Mouse (Mus musculus) C2C12 (cell line): Measurements from ENCODE around the gene Abhd5. TPM values are rescaled to one million over a fixed set of nuclear protein-coding genes. Genes with fewer than 3 reads are reported as not detected.
A peak's percentile ranks its signal among the peaks of the same experiment; 100 is the strongest.

Source experiments
- H3K27me3 ChIP-seq: one replicate; pipeline ENCODE4 v1.6.1; 2011; ENCODE audit not compliant: control insufficient read depth, insufficient read depth, insufficient read length
- H3K36me3 ChIP-seq: one replicate; pipeline ENCODE4 v1.6.1; 2011; ENCODE audit not compliant: control insufficient read depth, insufficient read depth
- H3K4me3 ChIP-seq: one replicate; pipeline ENCODE4 v1.5.1; 2011; ENCODE audit warnings: mild to moderate bottlenecking, control low read depth; ENCODE audit not compliant: poor library complexity, insufficient read depth, severe bottlenecking
- H3K79me2 ChIP-seq: one replicate; pipeline ENCODE4 v1.6.1; 2011; ENCODE audit not compliant: control insufficient read depth, insufficient read depth
- H3K79me3 ChIP-seq: one replicate; pipeline ENCODE4 v1.6.1; 2011; ENCODE audit warnings: low read depth, control low read depth
- H3ac ChIP-seq: one replicate; pipeline ENCODE3; 2011; ENCODE audit warnings: low read depth; ENCODE audit not compliant: control insufficient read depth, insufficient read length
- CEBPB ChIP-seq: IDR thresholded peaks from one replicate; pipeline ENCODE4 v1.6.1; 2011; ENCODE audit warnings: low read depth, mild to moderate bottlenecking, control low read depth, moderate library complexity
- CTCF ChIP-seq: IDR thresholded peaks from one replicate; pipeline ENCODE4 v1.5.1; 2011; ENCODE audit not compliant: control insufficient read depth, insufficient read depth, insufficient read length
- FOSL1 ChIP-seq: IDR thresholded peaks from one replicate; pipeline ENCODE4 v1.8.0; 2011; ENCODE audit warnings: mild to moderate bottlenecking, low read length; ENCODE audit not compliant: poor library complexity, insufficient read depth, severe bottlenecking
- MAX ChIP-seq: IDR thresholded peaks from one replicate; pipeline ENCODE4 v1.6.1; 2011; ENCODE audit warnings: mild to moderate bottlenecking, control low read depth
- MYOD1 ChIP-seq: IDR thresholded peaks from one replicate; pipeline ENCODE4 v1.6.1; 2011; ENCODE audit warnings: low read depth; ENCODE audit not compliant: control insufficient read depth, insufficient read length
- MYOG ChIP-seq: IDR thresholded peaks from one replicate; pipeline ENCODE4 v1.6.1; 2011; ENCODE audit not compliant: control insufficient read depth, insufficient read length; ENCODE audit errors: extremely low read depth
- USF1 ChIP-seq: IDR thresholded peaks from one replicate; pipeline ENCODE4 v1.6.1; 2011; ENCODE audit warnings: low read depth, mild to moderate bottlenecking, control low read depth, moderate library complexity
- polyA plus RNA-seq: library from polyadenylated mRNA; unstranded; fragments of >200 nt; fragmentation: generic; extraction: Trizol; gene quantifications from one replicate; pipeline ENCODE4 v1.2.1, GENCODE M21; 2012; ENCODE audit warnings: missing spikeins

Abhd5 gene
- polyA plus RNA-seq, 1 experiment: 22.3 TPM

GRCm38 (mm10) chr9:122350396-122351130 is 845 bp upstream of the Abhd5 start:
- no peak for TF ChIP-seq FOSL1
- H3K36me3 ChIP-seq: no peaks in the 10 kb centered on the region
- H3K79me3 ChIP-seq: peaks cover 1% of the 10 kb centered on the region
- no peaks in the 10 kb centered on the region for H3K27me3 ChIP-seq
- H3K79me2 ChIP-seq: peaks cover 19% of the 10 kb centered on the region
- H3ac ChIP-seq: no peak overlapping the region
- no peak overlapping the region for H3K4me3 ChIP-seq

DNA sequence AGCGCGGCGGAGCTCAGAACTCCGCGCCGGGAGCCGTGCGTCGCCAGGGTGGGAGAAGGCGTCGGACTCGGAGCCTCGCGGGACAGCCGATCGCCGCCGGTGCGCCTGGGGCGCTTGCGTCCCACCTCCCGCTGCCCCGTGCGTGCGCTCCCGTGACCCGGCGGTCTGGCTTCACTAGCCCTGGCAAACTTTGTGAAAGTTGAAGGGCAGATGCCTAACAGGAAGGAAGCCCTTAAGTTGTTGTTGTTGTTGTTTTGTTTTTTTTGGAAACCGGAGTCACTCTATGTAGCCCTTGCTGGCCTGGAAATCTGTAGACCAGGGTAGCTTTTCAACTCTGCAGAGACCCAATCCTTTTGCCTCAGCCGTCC is 601 bp downstream of the Abhd5 start:
- TF ChIP-seq FOSL1: no peak
- no peak for TF ChIP-seq CEBPB
- no peak for TF ChIP-seq USF1
- TF ChIP-seq MYOD1: no peak
- no peak for TF ChIP-seq CTCF
- TF ChIP-seq MYOG: no peak
- peaks cover 1% of the 10 kb centered on the region for H3K79me3 ChIP-seq
- H3ac ChIP-seq: peak overlapping the region; percentile 93
- H3K36me3 ChIP-seq: no peaks in the 10 kb centered on the region
- H3K27me3 ChIP-seq: no peaks in the 10 kb centered on the region
- H3K4me3 ChIP-seq: peak overlapping the region; percentile 50
- peaks cover 19% of the 10 kb centered on the region for H3K79me2 ChIP-seq

- Histone ChIP-seq H3K36me3 (no peaks in the 10 kb centered on the region), H3K79me3 (peaks cover 1% of the 10 kb centered on the region), H3K27me3 (no peaks in the 10 kb centered on the region), H3K4me3 (no peak overlapping the region), H3ac (no peak overlapping the region), H3K79me2 (peaks cover 23% of the 10 kb centered on the region)
- TF ChIP-seq MAX (no peak), MYOG (no peak), MYOD1 (no peak), FOSL1 (no peak), CEBPB (no peak), USF1 (no peak), CTCF (no peak)
Observed at GRCm38 (mm10) chr9:122352911-122353310, 1.5 kb downstream of the Abhd5 start.

- Histone ChIP-seq H3K27me3 (no peaks in the 10 kb centered on the region), H3K36me3 (no peaks in the 10 kb centered on the region), H3ac (no peak overlapping the region), H3K79me2 (peaks cover 29% of the 10 kb centered on the region), H3K4me3 (no peak overlapping the region), H3K79me3 (peaks cover 1% of the 10 kb centered on the region)
- TF ChIP-seq MYOG: no peak
- no peak for TF ChIP-seq MAX
- TF ChIP-seq CEBPB: no peak
- no peak for TF ChIP-seq FOSL1
- TF ChIP-seq MYOD1: no peak
- no peak for TF ChIP-seq CTCF
- no peak for TF ChIP-seq USF1
Observed at GRCm38 (mm10) chr9:122354240-122354639, 2.8 kb downstream of the Abhd5 start.

DNA sequence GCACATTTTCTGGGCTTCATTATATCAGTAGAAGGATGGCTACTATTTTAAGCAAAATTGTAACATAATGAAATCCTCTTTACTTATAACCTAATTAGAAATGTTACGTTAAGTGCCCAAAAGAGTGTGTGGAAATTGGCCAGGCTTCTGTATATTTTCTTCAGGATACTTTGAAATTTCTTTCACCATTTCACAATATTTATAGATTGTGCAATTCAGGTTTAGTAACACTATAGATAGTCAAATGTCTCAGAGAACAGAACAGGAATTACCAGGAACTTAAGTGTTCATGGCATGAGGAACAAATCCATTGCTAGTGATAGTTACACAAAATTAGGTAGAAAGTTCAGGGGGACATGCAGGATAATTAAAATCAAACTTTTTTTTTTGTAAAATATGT is 5.7 kb downstream of the Abhd5 start:
- H3K27me3 ChIP-seq: no peaks in the 10 kb centered on the region
- H3K36me3 ChIP-seq: no peaks in the 10 kb centered on the region
- H3K4me3 ChIP-seq: no peak overlapping the region
- peaks cover 29% of the 10 kb centered on the region for H3K79me2 ChIP-seq
- H3ac ChIP-seq: no peak overlapping the region
- H3K79me3 ChIP-seq: peaks cover 1% of the 10 kb centered on the region
- no peak for TF ChIP-seq MAX
- no peak for TF ChIP-seq MYOG
- TF ChIP-seq CTCF: no peak
- no peak for TF ChIP-seq USF1
- no peak for TF ChIP-seq FOSL1
- TF ChIP-seq MYOD1: no peak
- no peak for TF ChIP-seq CEBPB

- Histone ChIP-seq H3ac (no peak overlapping the region), H3K79me2 (peaks cover 27% of the 10 kb centered on the region), H3K4me3 (no peak overlapping the region), H3K36me3 (no peaks in the 10 kb centered on the region), H3K79me3 (peaks cover under 1% of the 10 kb centered on the region), H3K27me3 (no peaks in the 10 kb centered on the region)
- TF ChIP-seq MYOG: no peak
- no peak for TF ChIP-seq FOSL1
- no peak for TF ChIP-seq MYOD1
- TF ChIP-seq CEBPB: no peak
- TF ChIP-seq USF1: no peak
- TF ChIP-seq CTCF: no peak
- no peak for TF ChIP-seq MAX
Observed at GRCm38 (mm10) chr9:122357626-122358025, 6.2 kb downstream of the Abhd5 start.
